Mouse (Mus musculus) limb, embryonic 14.5 days (tissue): ENCODE measurements around the gene Sprr3. TPM values are rescaled to one million over a fixed set of nuclear protein-coding genes. Genes with fewer than 3 reads are reported as not detected.
A peak's percentile ranks its signal among the peaks of the same experiment; 100 is the strongest.
"Not testable (repeated sequence)": the region's sequence is repeated elsewhere in the genome, so short reads cannot be mapped to it uniquely, and the experiment has no call there.

Experiments used
- ATAC-seq: fragments of 200-750 bp; cut with Nextera tagmentation; 2 replicates; pipeline ENCODE4 v1.8.0; 2017; ENCODE audit warnings: low read depth, moderate number of reproducible peaks, moderate TSS enrichment; ENCODE audit not compliant: low FRiP score
- DNase-seq: peaks from one replicate; pipeline ENCODE4 v3.0.0-alpha.2; 2015; ENCODE audit warnings: low spot score
- H3K27ac ChIP-seq: fragments of 300-500 bp; sonication (generic); replicated peaks from 2 replicates; pipeline ENCODE4 v1.5.1; 2014; ENCODE audit warnings: low read depth, mild to moderate bottlenecking, low read length, moderate library complexity, mixed read lengths
- H3K27me3 ChIP-seq: fragments of 300-500 bp; sonication (generic); 2 replicates; pipeline ENCODE4 v1.6.1; 2014; ENCODE audit warnings: low read length, mixed read lengths; ENCODE audit not compliant: control insufficient read depth, insufficient read depth
- H3K36me3 ChIP-seq: fragments of 300-500 bp; sonication (generic); 2 replicates; pipeline ENCODE4 v1.6.1; 2014; ENCODE audit warnings: mild to moderate bottlenecking, low read length, moderate library complexity, mixed read lengths; ENCODE audit not compliant: control insufficient read depth, insufficient read depth
- H3K4me1 ChIP-seq: fragments of 300-500 bp; sonication (generic); 2 replicates; pipeline ENCODE4 v1.6.1; 2014; ENCODE audit warnings: antibody characterized with exemption, low read length, mixed read lengths; ENCODE audit not compliant: control insufficient read depth, insufficient read depth
- H3K4me2 ChIP-seq: fragments of 300-500 bp; sonication (generic); replicated peaks from 2 replicates; pipeline ENCODE4 v1.6.1; 2014; ENCODE audit warnings: low read depth, mild to moderate bottlenecking, low read length, moderate library complexity; ENCODE audit not compliant: severe bottlenecking
- H3K4me3 ChIP-seq: fragments of 300-500 bp; sonication (generic); replicated peaks from 2 replicates; pipeline ENCODE4 v1.5.1; 2014; ENCODE audit warnings: low read length
- H3K9ac ChIP-seq: fragments of 300-500 bp; sonication (generic); 2 replicates; pipeline ENCODE4 v1.6.1; 2014; ENCODE audit warnings: mild to moderate bottlenecking, low read depth, low read length, moderate library complexity; ENCODE audit not compliant: severe bottlenecking
- H3K9me3 ChIP-seq: fragments of 300-500 bp; sonication (generic); 2 replicates; pipeline ENCODE4 v1.6.1; 2016; ENCODE audit warnings: low read length; ENCODE audit not compliant: control insufficient read depth
- POLR2A ChIP-seq: fragments of 200-500 bp; IDR thresholded peaks from 2 replicates; pipeline ENCODE4 v1.8.0; 2012; ENCODE audit warnings: inconsistent platforms, mild to moderate bottlenecking, moderate library complexity, borderline replicate concordance; ENCODE audit not compliant: insufficient read depth, insufficient read length; ENCODE audit errors: extremely low read depth
- WGBS: fragments of 180-500 bp; shearing (Covaris S2); extraction: QIAGEN DNeasy Blood & Tissue Kit; methylation state at CpG from one replicate; pipeline ENCODE4 v1.1.7; 2014; 5-methylcytosine and 5-hydroxymethylcytosine counted together
- polyA plus RNA-seq, 2 experiments: library from polyadenylated mRNA; depleted of rRNA in 1 of 2; stranded (reverse) in 1 of 2; unstranded in 1 of 2; fragments of >200 nt; fragmentation: Nextera tagmentation in 1 of 2; extraction: Ambion mirVana in 1 of 2; gene quantifications; 2 replicates each; pipeline versions ENCODE4 v1.2.1 to v1.2.3; 2012 to 2014

The Sprr3 gene
- polyA plus RNA-seq (2012; rRNA removed) (not detected in 2 replicates), polyA plus RNA-seq (2014; fragmentation: Nextera tagmentation; extraction: Ambion mirVana) (0.25 TPM in 1 of 2 replicates, not detected in the other)

- no peak for TF ChIP-seq POLR2A
- WGBS: 61% methylated on average over 2 of the region's 2 CpGs
- DNase-seq: no peak
- Histone ChIP-seq H3K36me3 (no peaks in the 10 kb centered on the region), H3K27ac (no peak within 1 kb of the TSS), H3K9me3 (no peaks in the 10 kb centered on the region), H3K4me3 (no peak within 1 kb of the TSS), H3K4me1 (no peaks in the 10 kb centered on the region), H3K4me2 (no peak within 1 kb of the TSS), H3K9ac (no peak within 1 kb of the TSS), H3K27me3 (no peaks in the 10 kb centered on the region)
- ATAC-seq: no peak
These were observed at the start of gene Sprr3 for GRCm38 (mm10) chr3:92458620-92459019. Sprr3 (minus strand) TSS chr3:92458720.

GRCm38 (mm10) chr3:92508185-92508584 is 49.7 kb upstream of the Sprr3 start:
- H3K36me3 ChIP-seq: no peaks in the 10 kb centered on the region
- H3K9ac ChIP-seq: no peak overlapping the region
- ATAC-seq (no peak), DNase-seq (no peak)
- WGBS: 85% methylated on average over 1 of the region's 1 CpGs
- TF ChIP-seq POLR2A: no peak
- no peaks in the 10 kb centered on the region for H3K9me3 ChIP-seq
- no peak overlapping the region for H3K4me3 ChIP-seq
- no peak overlapping the region for H3K4me2 ChIP-seq
- H3K4me1 ChIP-seq: no peaks in the 10 kb centered on the region
- no peak overlapping the region for H3K27ac ChIP-seq
- H3K27me3 ChIP-seq: no peaks in the 10 kb centered on the region

GRCm38 (mm10) chr3:92503528-92503927 is 45.0 kb upstream of the Sprr3 start:
- H3K9ac ChIP-seq: no peak overlapping the region
- H3K4me3 ChIP-seq: no peak overlapping the region
- DNase-seq (no peak), ATAC-seq (no peak)
- no peaks in the 10 kb centered on the region for H3K4me1 ChIP-seq
- no peaks in the 10 kb centered on the region for H3K36me3 ChIP-seq
- H3K27me3 ChIP-seq: no peaks in the 10 kb centered on the region
- no peaks in the 10 kb centered on the region for H3K9me3 ChIP-seq
- TF ChIP-seq POLR2A: no peak
- H3K4me2 ChIP-seq: no peak overlapping the region
- no peak overlapping the region for H3K27ac ChIP-seq

GRCm38 (mm10) chr3:92500393-92500792 is 41.9 kb upstream of the Sprr3 start, which contains the start of gene Sprr4:
Sprr4 (minus strand) TSS chr3:92500493.
- Histone ChIP-seq H3K27ac (no peak within 1 kb of the TSS), H3K4me3 (no peak within 1 kb of the TSS), H3K9ac (no peak within 1 kb of the TSS), H3K4me2 (no peak within 1 kb of the TSS), H3K27me3 (no peaks in the 10 kb centered on the region), H3K9me3 (no peaks in the 10 kb centered on the region), H3K36me3 (no peaks in the 10 kb centered on the region), H3K4me1 (no peaks in the 10 kb centered on the region)
- WGBS: 86% methylated on average over 1 of the region's 1 CpGs
- TF ChIP-seq POLR2A: no peak
- DNase-seq: no peak
- ATAC-seq: no peak

- not testable (repeated sequence) for ATAC-seq, H3K36me3 ChIP-seq, H3K9me3 ChIP-seq, DNase-seq, H3K9ac ChIP-seq, H3K4me2 ChIP-seq, H3K27me3 ChIP-seq, H3K27ac ChIP-seq, H3K4me1 ChIP-seq, H3K4me3 ChIP-seq
These were observed 31.7 kb upstream of the Sprr3 start for GRCm38 (mm10) chr3:92490262-92490661.

GRCm38 (mm10) chr3:92486307-92486706 is 27.8 kb upstream of the Sprr3 start:
- H3K4me2 ChIP-seq: no peak overlapping the region
- DNase-seq: peak; percentile 33
- H3K4me1 ChIP-seq: no peaks in the 10 kb centered on the region
- WGBS: 30% methylated on average over 1 of the region's 1 CpGs
- H3K27ac ChIP-seq: no peak overlapping the region
- H3K36me3 ChIP-seq: no peaks in the 10 kb centered on the region
- H3K27me3 ChIP-seq: no peaks in the 10 kb centered on the region
- ATAC-seq: no peak
- no peak overlapping the region for H3K9ac ChIP-seq
- H3K9me3 ChIP-seq: no peaks in the 10 kb centered on the region
- H3K4me3 ChIP-seq: no peak overlapping the region
- no peak for TF ChIP-seq POLR2A
